Mouse (Mus musculus) olfactory bulb, adult 2 months (tissue): ENCODE data around the gene Papss2. TPM values are rescaled to one million over a fixed set of nuclear protein-coding genes. Genes with fewer than 3 reads are reported as not detected.

Source experiments
- H3K27ac ChIP-seq: fragments of 200-500 bp; 2 replicates; pipeline ENCODE4 v1.5.1; 2012; ENCODE audit warnings: low read depth, low read length; ENCODE audit not compliant: insufficient read depth
- H3K4me1 ChIP-seq: fragments of 200-500 bp; 2 replicates; pipeline ENCODE4 v1.6.1; 2012; ENCODE audit warnings: low read length; ENCODE audit not compliant: control insufficient read depth, insufficient read depth
- H3K4me3 ChIP-seq: fragments of 200-500 bp; 2 replicates; pipeline ENCODE4 v1.5.1; 2012; ENCODE audit warnings: mild to moderate bottlenecking, low read depth, low read length, moderate library complexity; ENCODE audit not compliant: insufficient read depth
- CTCF ChIP-seq: fragments of 200-500 bp; IDR thresholded peaks from 2 replicates; pipeline ENCODE4 v1.5.1; 2012; ENCODE audit warnings: low read depth, mild to moderate bottlenecking, low read length, moderate library complexity; ENCODE audit not compliant: insufficient read depth
- POLR2A ChIP-seq: fragments of 200-500 bp; IDR thresholded peaks from 2 replicates; pipeline ENCODE4 v1.6.1; 2012; ENCODE audit warnings: mild to moderate bottlenecking, low read depth, low read length, moderate library complexity; ENCODE audit not compliant: insufficient read depth
- WGBS: fragments of 180-500 bp; shearing (Covaris S2); methylation state at CpG from one replicate; pipeline ENCODE4 v1.1.7; 2018; 5-methylcytosine and 5-hydroxymethylcytosine counted together
- polyA plus RNA-seq: library from polyadenylated mRNA; stranded (reverse); fragments of >200 nt; gene quantifications from 2 replicates; pipeline ENCODE4 v1.2.4, GENCODE M21; 2012; ENCODE audit warnings: low replicate concordance; ENCODE audit not compliant: missing spikeins, insufficient read depth, insufficient read length

The Papss2 gene
- polyA plus RNA-seq, 1 experiment: not detected

GRCm38 (mm10) chr19:32592749-32593148 lies 2.8 kb upstream of the Papss2 start:
- no peak overlapping the region for H3K27ac ChIP-seq
- H3K4me3 ChIP-seq: no peak overlapping the region
- peaks cover 9% of the 10 kb centered on the region for H3K4me1 ChIP-seq
- TF ChIP-seq POLR2A (no peak), CTCF (no peak)
- whole genome bisulfite sequencing: 94% methylated on average over 7 of the region's 7 CpGs

- Histone ChIP-seq H3K27ac (no peak overlapping the region), H3K4me1 (peaks cover 9% of the 10 kb centered on the region), H3K4me3 (no peak overlapping the region)
- WGBS: 86% methylated on average over 5 of the region's 5 CpGs
- TF ChIP-seq POLR2A (no peak), CTCF (no peak)
These were observed 1.7 kb upstream of the Papss2 start for GRCm38 (mm10) chr19:32593870-32594269.

- H3K27ac ChIP-seq: no peak overlapping the region
- WGBS: 34% methylated on average over 8 of the region's 8 CpGs
- H3K4me3 ChIP-seq: peak overlapping the region; percentile 49
- peaks cover 9% of the 10 kb centered on the region for H3K4me1 ChIP-seq
- TF ChIP-seq POLR2A (no peak), CTCF (no peak)
These were observed 472 bp upstream of the Papss2 start for GRCm38 (mm10) chr19:32595131-32595505.

GRCm38 (mm10) chr19:32599006-32599405 lies 3.4 kb downstream of the Papss2 start:
- no peak overlapping the region for H3K4me3 ChIP-seq
- 81% methylated on average over 7 of the region's 7 CpGs for WGBS
- H3K27ac ChIP-seq: no peak overlapping the region
- peaks cover 10% of the 10 kb centered on the region for H3K4me1 ChIP-seq
- TF ChIP-seq CTCF: no peak
- no peak for TF ChIP-seq POLR2A

GRCm38 (mm10) chr19:32599436-32599835 lies 3.8 kb downstream of the Papss2 start:
- no peak overlapping the region for H3K27ac ChIP-seq
- 64% methylated on average over 5 of the region's 5 CpGs for WGBS
- TF ChIP-seq CTCF (no peak), POLR2A (no peak)
- H3K4me1 ChIP-seq: peaks cover 12% of the 10 kb centered on the region
- H3K4me3 ChIP-seq: no peak overlapping the region

- Histone ChIP-seq H3K27ac (no peak overlapping the region), H3K4me3 (no peak overlapping the region), H3K4me1 (peaks cover 3% of the 10 kb centered on the region; the same call in 1 of the 2 replicates)
- 83% methylated on average over 6 of the region's 6 CpGs for whole genome bisulfite sequencing
- TF ChIP-seq POLR2A (no peak), CTCF (no peak)
These were observed 5.6 kb downstream of the Papss2 start for GRCm38 (mm10) chr19:32601033-32601770.

- TF ChIP-seq POLR2A (no peak), CTCF (no peak)
- Histone ChIP-seq H3K4me3 (no peak overlapping the region), H3K27ac (no peak overlapping the region), H3K4me1 (peaks cover 3% of the 10 kb centered on the region; the same call in 1 of the 2 replicates)
- 96% methylated on average over 1 of the region's 1 CpGs for WGBS
These were observed 7.9 kb downstream of the Papss2 start for GRCm38 (mm10) chr19:32603466-32603865.

- H3K4me3 ChIP-seq: no peak overlapping the region
- peaks cover 3% of the 10 kb centered on the region; the same call in 1 of the 2 replicates for H3K4me1 ChIP-seq
- no peak for TF ChIP-seq POLR2A
- no peak for TF ChIP-seq CTCF
- H3K27ac ChIP-seq: no peak overlapping the region
- WGBS: 57% methylated on average over 8 of the region's 8 CpGs
These were observed 8.5 kb downstream of the Papss2 start for GRCm38 (mm10) chr19:32604127-32604526.

- no peak overlapping the region for H3K4me3 ChIP-seq
- TF ChIP-seq POLR2A: no peak
- no peak for TF ChIP-seq CTCF
- no peak overlapping the region for H3K27ac ChIP-seq
- 78% methylated on average over 6 of the region's 6 CpGs for WGBS
- H3K4me1 ChIP-seq: peaks cover 3% of the 10 kb centered on the region; the same call in 1 of the 2 replicates
These were observed 9.1 kb downstream of the Papss2 start for GRCm38 (mm10) chr19:32604563-32605252.
